Mouse (Mus musculus): ENCODE data around the gene Slc2a6.

Slc2a6 gene

DNA sequence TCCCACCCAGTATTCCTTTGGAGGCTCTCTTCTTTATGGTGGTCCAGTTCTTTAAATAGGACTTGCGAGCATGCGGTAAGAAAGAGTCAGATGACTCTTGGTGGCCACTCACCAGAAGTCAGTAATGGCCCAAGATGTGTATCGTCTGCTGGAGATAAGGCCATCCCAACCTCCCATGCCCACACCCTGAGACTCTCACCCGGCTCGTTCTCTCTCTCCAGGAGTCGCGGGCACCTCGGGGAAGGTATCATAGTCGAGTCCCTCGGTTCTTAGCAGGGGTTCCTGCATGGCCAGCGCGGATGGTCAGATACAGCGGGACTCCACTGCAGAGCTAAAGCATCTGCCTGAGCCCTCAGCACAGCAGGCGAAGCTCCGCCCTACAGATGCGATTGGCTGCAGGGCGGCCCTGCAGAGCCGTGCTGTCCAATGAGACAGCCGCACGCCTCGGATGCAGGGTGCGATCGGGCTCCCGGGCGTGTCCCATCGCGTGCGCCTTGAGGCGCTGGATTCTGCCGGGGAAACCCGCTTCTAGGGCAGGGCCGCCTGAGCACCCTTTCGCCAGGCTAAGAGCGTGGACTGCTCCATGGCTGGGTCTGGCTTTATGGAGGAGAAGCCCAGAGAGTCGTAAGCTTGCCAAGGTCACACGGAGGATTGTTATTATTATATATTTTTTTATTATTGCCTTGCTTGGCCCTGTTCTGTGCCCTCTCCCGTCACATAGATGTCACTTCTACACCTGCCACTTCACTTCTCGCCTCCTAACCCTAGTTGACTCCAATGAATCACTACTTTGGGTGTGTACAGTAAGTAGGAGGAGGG is at the start of gene Slc2a6:
Gene Slc2a6, minus strand, starts transcription at position 381 of the 819 bp plus-strand sequence.
- peak; percentile 86 for DNase-seq (ENCODE audit: inconsistent ontology term)

GRCm38 (mm10) chr2:27075485-27075884 is 47.7 kb upstream of the Slc2a6 start:
- no peak for DNase-seq (ENCODE audit: inconsistent ontology term)

GRCm38 (mm10) chr2:27074804-27075203 is 47.0 kb upstream of the Slc2a6 start:
- DNase-seq (ENCODE audit: inconsistent ontology term) = no peak

DNA sequence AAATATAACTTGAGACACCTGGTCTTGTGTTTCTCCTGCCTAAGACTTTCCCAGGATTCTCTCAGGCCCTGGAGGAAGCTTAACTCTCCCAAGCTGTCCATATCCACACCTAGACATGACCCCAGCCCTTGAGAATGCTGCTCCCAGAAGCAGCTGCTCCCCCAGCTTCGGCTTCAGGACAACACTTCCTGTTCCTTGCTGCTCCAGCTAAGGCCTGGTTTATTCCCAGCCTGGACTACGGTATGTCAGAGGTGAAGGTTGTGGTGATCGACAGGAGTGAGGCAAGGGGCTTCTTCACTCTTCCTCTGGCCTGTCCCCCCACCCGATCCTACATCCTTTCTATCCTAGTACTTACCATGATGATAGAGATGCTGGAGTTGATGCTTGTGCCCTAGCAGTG is 45.6 kb upstream of the Slc2a6 start:
- DNase-seq (ENCODE audit: inconsistent ontology term) = no peak

DNA sequence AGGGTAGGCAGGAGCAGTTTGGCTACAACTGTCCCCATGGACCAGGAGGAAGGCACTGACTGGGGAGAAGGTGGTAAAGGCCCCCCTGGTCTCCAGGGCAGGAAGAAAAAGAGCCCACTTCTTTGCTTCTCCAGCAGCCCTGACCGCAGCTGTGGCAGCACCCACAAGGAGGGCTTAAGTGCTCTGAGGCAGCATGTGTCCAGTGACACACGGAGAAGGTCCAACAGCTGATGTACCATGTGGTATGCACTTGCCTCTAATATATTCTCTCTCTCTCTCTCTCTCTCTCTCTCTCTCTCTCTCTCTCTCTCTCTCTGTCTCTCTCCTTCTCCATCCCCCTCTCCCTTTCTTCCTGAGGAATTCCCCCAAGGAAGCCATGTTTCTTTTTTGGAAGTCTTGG is 44.2 kb upstream of the Slc2a6 start, which contains the start of gene Mymk:
Gene Mymk, minus strand, starts transcription at position 202 of the 400 bp plus-strand sequence.
- no peak for DNase-seq (ENCODE audit: inconsistent ontology term)

- peak; percentile 53 for DNase-seq (ENCODE audit: inconsistent ontology term)
Measured at GRCm38 (mm10) chr2:27071137-27071536, 43.3 kb upstream of the Slc2a6 start.

DNA sequence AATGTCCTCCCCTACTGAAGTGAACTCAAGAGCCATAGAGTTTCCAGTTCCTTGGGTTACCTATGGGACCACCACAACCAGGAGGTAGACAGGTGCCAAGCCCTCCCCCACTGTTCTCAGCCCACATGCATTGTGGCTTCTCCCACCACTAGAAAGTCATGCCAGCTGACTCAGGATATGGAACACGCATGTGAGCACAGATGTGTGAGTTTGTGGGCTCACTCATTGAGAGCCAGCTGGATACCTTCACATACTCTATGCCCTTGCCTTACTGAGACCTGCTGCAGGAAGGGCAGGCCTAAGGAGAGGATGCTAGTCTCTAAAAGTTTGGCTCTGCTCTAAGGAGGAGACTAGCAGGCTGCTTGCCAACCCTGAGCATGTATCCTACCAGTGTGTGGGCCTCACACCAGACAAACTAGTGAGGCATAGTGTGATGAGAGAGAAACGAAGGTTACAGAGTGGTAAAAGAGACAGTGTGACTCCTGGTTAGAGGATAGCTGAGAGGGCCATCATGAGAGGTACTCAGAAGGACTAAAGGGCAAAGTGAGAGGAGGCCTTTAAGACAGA is 42.5 kb upstream of the Slc2a6 start:
- DNase-seq (ENCODE audit: inconsistent ontology term) = no peak

DNA sequence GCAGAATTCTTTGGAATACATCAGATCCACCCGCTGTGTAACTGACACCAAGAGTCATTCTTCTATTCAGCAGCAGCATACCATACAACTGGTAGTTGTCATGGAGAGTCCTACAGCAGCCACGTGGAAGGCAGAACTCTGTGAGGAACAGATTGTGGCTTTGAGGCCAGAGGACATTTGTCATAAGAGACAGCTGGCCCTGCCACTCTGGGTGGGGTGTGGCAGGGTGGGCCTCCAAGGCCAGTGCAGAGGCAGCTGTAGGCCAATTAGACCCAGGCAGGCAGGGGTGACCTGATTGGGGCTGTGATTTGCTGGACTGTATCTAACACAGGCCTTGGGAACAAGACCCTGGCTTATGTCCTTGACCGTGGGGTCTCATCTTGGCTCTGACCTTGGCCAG is 41.8 kb upstream of the Slc2a6 start:
- no peak for DNase-seq (ENCODE audit: inconsistent ontology term)

- DNase-seq (ENCODE audit: inconsistent ontology term) = no peak
Measured at GRCm38 (mm10) chr2:27067996-27068395, 40.2 kb upstream of the Slc2a6 start.

GRCm38 (mm10) chr2:27067124-27067523 is 39.3 kb upstream of the Slc2a6 start:
- DNase-seq (ENCODE audit: inconsistent ontology term) = no peak

- DNase-seq (ENCODE audit: inconsistent ontology term) = no peak
Measured at GRCm38 (mm10) chr2:27059187-27059586, 31.4 kb upstream of the Slc2a6 start.

DNA sequence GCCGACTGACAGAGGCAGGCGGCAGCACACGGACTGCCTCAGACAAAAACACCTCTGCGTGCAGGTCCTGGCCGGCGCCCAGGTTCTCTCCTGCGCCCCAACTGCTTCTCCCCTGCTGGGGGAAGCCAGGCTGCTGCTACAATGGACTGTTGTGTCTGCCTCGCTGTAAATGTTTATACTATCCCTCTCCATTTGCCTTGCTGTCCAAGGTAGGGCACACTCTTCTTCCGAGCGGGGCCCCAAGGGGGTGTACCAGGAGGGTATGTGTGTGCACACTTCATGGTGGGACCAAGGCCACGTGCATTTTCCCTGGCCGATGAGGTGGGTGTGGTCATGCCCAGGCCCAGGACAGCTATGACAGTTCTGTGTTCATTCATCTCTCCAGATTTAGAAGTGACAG is 31.0 kb upstream of the Slc2a6 start:
- no peak for DNase-seq (ENCODE audit: inconsistent ontology term)

- DNase-seq (ENCODE audit: inconsistent ontology term) = no peak
Measured at GRCm38 (mm10) chr2:27058251-27058650, 30.5 kb upstream of the Slc2a6 start.

- no peak for DNase-seq (ENCODE audit: inconsistent ontology term)
Measured at GRCm38 (mm10) chr2:27049408-27049807, 21.6 kb upstream of the Slc2a6 start.

- DNase-seq (ENCODE audit: inconsistent ontology term) = no peak
Measured at GRCm38 (mm10) chr2:27045979-27046770, 18.4 kb upstream of the Slc2a6 start.

DNA sequence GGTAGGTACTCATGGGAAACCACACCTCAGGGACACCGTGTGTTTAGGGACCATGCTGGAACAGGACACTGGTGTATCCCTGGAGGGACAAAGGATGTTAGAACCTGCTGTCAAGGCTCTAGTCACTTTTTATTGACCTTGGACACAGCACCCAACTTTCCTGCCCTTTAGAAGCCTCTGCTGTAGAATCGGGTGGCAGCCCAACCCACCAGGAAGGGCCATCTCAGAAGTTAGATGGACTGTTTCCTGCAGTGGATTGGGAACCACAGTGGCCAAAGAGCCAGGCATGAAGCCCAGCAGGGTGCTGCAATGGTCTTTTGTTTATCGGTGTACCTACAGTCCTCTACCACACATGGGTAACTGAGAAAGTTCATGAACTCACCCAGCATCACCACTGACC is 16.8 kb upstream of the Slc2a6 start:
- no peak for DNase-seq (ENCODE audit: inconsistent ontology term)

GRCm38 (mm10) chr2:27044166-27044565 is 16.4 kb upstream of the Slc2a6 start:
- DNase-seq (ENCODE audit: inconsistent ontology term) = no peak

- DNase-seq (ENCODE audit: inconsistent ontology term) = peak; percentile 56
Measured at GRCm38 (mm10) chr2:27043461-27043860, 15.7 kb upstream of the Slc2a6 start.

- DNase-seq (ENCODE audit: inconsistent ontology term) = peak; percentile 61
Measured at GRCm38 (mm10) chr2:27042131-27042844, 14.5 kb upstream of the Slc2a6 start.

DNA sequence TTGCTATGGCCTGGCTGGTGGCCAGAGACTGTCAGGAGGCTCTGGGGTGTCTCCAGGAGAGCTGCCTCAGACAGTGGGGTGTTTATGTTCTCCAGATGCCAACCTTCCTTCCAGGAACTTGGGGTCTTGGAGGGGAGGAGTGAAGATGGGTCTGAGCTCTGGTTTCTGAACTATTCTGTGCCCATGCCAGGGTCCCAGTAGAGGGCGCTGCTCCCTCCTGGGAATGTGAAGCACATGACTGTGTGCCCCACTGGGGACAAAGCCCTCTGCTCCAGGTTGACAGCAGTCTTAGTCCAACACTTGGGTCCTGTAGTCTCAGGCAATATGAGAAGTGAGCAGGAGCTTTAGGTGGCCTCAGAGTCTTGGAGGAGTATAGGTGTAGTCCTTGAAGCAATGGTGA is 11.5 kb upstream of the Slc2a6 start:
- DNase-seq (ENCODE audit: inconsistent ontology term) = no peak

- DNase-seq (ENCODE audit: inconsistent ontology term) = peak; percentile 63
Measured at GRCm38 (mm10) chr2:27038596-27038995, 10.8 kb upstream of the Slc2a6 start.

DNA sequence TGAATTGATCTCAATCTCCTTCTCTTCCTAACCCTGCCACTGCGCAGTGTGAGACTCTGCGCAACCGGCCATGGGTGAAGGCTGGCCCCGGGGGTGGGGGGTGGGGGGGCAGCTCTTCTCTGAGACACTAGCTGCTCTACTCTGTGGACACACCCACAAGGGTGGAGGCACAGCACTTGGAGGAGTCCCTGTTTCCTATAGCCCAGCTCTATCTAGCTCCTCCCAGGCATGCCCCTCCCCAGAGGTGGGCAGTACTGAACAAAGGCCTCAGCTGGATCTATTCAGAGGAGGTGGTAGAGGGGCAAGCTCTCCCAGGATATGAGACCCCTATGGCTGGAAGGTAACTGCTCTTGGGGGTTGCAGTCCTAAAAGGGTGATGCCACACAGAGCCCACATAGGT is 9.2 kb upstream of the Slc2a6 start:
- no peak for DNase-seq (ENCODE audit: inconsistent ontology term)

Data from Muller cell, postnatal 12 days (primary cell).